Mouse (Mus musculus) liver, adult 2 months (tissue): Measurements from ENCODE around the gene 9330159F19Rik. TPM values are rescaled to one million over a fixed set of nuclear protein-coding genes. Genes with fewer than 3 reads are reported as not detected.

ENCODE experiments used
- DNase-seq: peaks from one replicate; pipeline ENCODE4 v3.0.0-alpha.2; 2011; ENCODE audit warnings: low read depth, low spot score; ENCODE audit errors: extremely low read depth
- H3K27ac ChIP-seq: fragments of 200-500 bp; replicated peaks from 2 replicates; pipeline ENCODE4 v1.5.1; 2012; ENCODE audit warnings: low read depth, mild to moderate bottlenecking, control low read depth, inconsistent platforms, low read length; ENCODE audit not compliant: insufficient read depth
- H3K27me3 ChIP-seq: fragments of 200-500 bp; 2 replicates; pipeline ENCODE4 v1.6.1; 2012; ENCODE audit warnings: mild to moderate bottlenecking, moderate library complexity, low read length, inconsistent platforms; ENCODE audit not compliant: control insufficient read depth, insufficient read depth
- H3K36me3 ChIP-seq: fragments of 200-500 bp; 2 replicates; pipeline ENCODE4 v1.6.1; 2012; ENCODE audit warnings: low read length, inconsistent platforms; ENCODE audit not compliant: control insufficient read depth, insufficient read depth
- H3K4me1 ChIP-seq: fragments of 200-500 bp; 2 replicates; pipeline ENCODE4 v1.6.1; 2011; ENCODE audit warnings: low read length; ENCODE audit not compliant: control insufficient read depth, insufficient read depth
- H3K4me3 ChIP-seq: fragments of 200-500 bp; 2 replicates; pipeline ENCODE4 v1.5.1; 2011; ENCODE audit warnings: low read depth, mild to moderate bottlenecking, control low read depth, low read length, moderate library complexity; ENCODE audit not compliant: insufficient read depth
- H3K79me2 ChIP-seq: fragments of 200-500 bp; 2 replicates; pipeline ENCODE4 v1.6.1; 2012; ENCODE audit warnings: inconsistent platforms, mild to moderate bottlenecking, low read length, moderate library complexity; ENCODE audit not compliant: control insufficient read depth, insufficient read depth
- H3K9ac ChIP-seq: fragments of 200-500 bp; 2 replicates; pipeline ENCODE4 v1.6.1; 2012; ENCODE audit warnings: low read depth, mild to moderate bottlenecking, control low read depth, inconsistent platforms, low read length
- CTCF ChIP-seq: fragments of 200-500 bp; IDR thresholded peaks from 2 replicates; pipeline ENCODE4 v1.5.1; 2011; ENCODE audit warnings: low read depth, low read length, control low read depth
- POLR2A ChIP-seq: fragments of 200-500 bp; IDR thresholded peaks from 2 replicates; pipeline ENCODE4 v1.6.1; 2011; ENCODE audit warnings: low read length, control low read depth; ENCODE audit not compliant: insufficient read depth; ENCODE audit errors: extremely low read depth
- WGBS: fragments of 180-500 bp; shearing (Covaris S2); methylation state at CpG from one replicate; pipeline ENCODE4 v1.1.7; 2018; 5-methylcytosine and 5-hydroxymethylcytosine counted together
- polyA plus RNA-seq: library from polyadenylated mRNA; depleted of rRNA; stranded (reverse); fragments of >200 nt; gene quantifications from 2 replicates; pipeline ENCODE4 v1.2.3, GENCODE M21; 2012; rRNA removed
- total RNA-seq: library from RNA; depleted of rRNA; stranded (reverse); fragments of >200 nt; gene quantifications from 2 replicates; pipeline ENCODE4 v1.2.3, GENCODE M21; 2014; rRNA removed

The 9330159F19Rik gene
- total and polyA plus RNA-seq, 2 experiments: under 0.01 TPM; not detected in 1

- H3K9ac ChIP-seq: no peak overlapping the region
- no peaks in the 10 kb centered on the region for H3K79me2 ChIP-seq
- H3K4me1 ChIP-seq: no peaks in the 10 kb centered on the region
- TF ChIP-seq POLR2A: no peak
- no peak for TF ChIP-seq CTCF
- no peak for DNase-seq
- no peaks in the 10 kb centered on the region for H3K36me3 ChIP-seq
- H3K4me3 ChIP-seq: no peak overlapping the region
- 79% methylated on average over 4 of the region's 4 CpGs for WGBS
- H3K27me3 ChIP-seq: no peaks in the 10 kb centered on the region
- no peak overlapping the region for H3K27ac ChIP-seq
Measured at GRCm38 (mm10) chr10:29225329-29225728, 13.9 kb downstream of the 9330159F19Rik start.

DNA sequence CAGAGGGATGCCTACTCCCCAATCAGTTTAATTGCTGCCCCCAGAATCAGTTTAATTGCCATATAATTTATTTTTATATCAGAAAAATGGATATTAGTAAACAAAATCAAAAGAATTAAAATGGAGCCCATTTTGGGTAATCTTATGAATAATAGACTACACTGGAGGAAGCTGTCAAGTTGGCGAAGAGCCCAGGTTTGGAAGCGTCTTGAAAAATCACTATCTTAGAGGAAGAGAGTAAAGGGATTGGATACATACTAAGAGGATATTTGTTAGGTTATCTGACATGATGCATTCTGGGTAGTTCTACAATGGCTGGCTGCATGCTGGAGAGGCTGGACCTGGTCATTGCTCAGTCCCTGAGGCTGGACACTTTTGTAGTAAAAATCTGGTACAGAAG, 19.8 kb downstream of the 9330159F19Rik start:
- TF ChIP-seq CTCF (no peak), POLR2A (no peak)
- 73% methylated on average over 2 of the region's 2 CpGs for WGBS
- Histone ChIP-seq H3K4me3 (no peak overlapping the region), H3K4me1 (no peaks in the 10 kb centered on the region), H3K36me3 (no peaks in the 10 kb centered on the region), H3K27ac (no peak overlapping the region), H3K9ac (no peak overlapping the region), H3K27me3 (no peaks in the 10 kb centered on the region), H3K79me2 (no peaks in the 10 kb centered on the region)
- no peak for DNase-seq

Other genes with a start within 250 kb of the 9330159F19Rik start
- 0.34 TPM in 1 of 2 replicates, not detected in the other for gene 2310057J18Rik, start 225.3 kb upstream of the 9330159F19Rik start, total RNA-seq
- gene 2310057J18Rik, start 225.3 kb upstream of the 9330159F19Rik start, polyA plus RNA-seq: not detected in 2 replicates
- gene Soga3, start 67.8 kb upstream of the 9330159F19Rik start, total RNA-seq: not detected in 2 replicates
- not detected in 2 replicates for gene Soga3, start 67.8 kb upstream of the 9330159F19Rik start, polyA plus RNA-seq
- not detected in 2 replicates for gene Gm49353, start 12.7 kb upstream of the 9330159F19Rik start, total RNA-seq
- gene Gm49353, start 12.7 kb upstream of the 9330159F19Rik start, polyA plus RNA-seq: not detected in 2 replicates
- 65.2 and 100 TPM in 2 replicates for gene Echdc1, start 101.6 kb downstream of the 9330159F19Rik start, total RNA-seq
- 12.4 and 17.9 TPM in 2 replicates for gene Echdc1, start 101.6 kb downstream of the 9330159F19Rik start, polyA plus RNA-seq
- 27.8 and 30.1 TPM in 2 replicates for gene Rnf146, start 150.8 kb downstream of the 9330159F19Rik start, total RNA-seq
- gene Rnf146, start 150.8 kb downstream of the 9330159F19Rik start, polyA plus RNA-seq: 11.2 and 12.9 TPM in 2 replicates